Mouse (Mus musculus) kidney, adult 8-10 months (tissue): ENCODE results near the gene 2900026A02Rik.

Experiments
- DNase-seq, 2 experiments: peaks; one replicate each; pipeline ENCODE4 v3.0.0; 2022

2900026A02Rik gene

DNA sequence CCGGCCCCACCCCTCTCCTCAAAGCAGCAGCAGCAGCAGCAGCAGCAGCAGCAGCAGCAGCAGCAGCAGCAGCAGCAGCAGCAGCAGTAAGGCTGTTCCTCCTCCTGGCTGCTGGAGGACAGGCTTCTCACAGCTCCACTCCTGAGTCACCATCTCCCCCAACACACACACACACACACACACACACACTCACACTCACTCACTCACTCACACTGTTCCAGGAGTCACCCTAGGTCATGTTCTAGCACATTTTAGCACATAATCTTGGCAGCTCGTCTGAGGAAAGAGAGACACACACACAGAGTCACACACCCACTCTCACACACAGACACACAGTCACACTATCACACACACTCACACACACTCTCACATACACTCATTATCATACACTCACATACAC is 74.4 kb downstream of the 2900026A02Rik start:
- DNase-seq, result no peak

DNA sequence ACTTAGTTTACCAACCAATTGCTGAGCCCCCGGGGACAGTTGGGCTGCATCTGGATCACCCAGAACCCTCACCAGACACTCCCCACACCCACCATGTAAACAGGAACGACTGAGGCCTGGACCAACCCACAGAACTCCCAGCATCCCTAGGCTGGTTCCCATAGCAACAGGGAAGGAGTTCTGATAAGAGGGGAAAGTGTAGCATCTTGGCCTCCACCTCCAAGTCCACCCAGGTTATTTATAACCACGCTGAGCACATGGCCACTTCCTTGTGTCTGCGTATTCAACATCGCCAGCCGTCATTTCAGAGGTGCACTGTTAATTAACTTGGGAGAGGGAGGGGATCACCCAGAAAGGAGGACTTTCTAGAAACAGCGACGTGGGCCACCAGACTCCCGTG is 75.9 kb downstream of the 2900026A02Rik start:
- DNase-seq, result no peak

DNA sequence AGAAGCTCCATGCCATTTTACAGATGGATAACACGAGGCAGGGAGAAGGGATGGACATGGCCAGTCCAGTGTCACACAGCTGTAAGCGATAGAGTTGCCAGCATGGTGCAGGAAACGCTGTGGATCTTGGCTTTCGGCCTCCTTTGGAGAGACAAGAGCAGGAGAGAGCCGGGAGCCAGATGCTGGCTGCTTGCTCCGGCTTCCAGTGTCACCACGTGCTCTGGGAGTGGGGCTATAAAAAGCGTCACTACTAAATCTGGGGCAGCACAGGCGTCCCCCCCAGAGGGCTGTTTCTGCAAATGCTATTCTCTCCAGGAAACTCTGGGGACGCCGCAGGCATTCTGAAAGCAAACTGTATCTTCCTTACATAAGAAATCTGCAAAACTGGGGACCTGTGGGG is 78.5 kb downstream of the 2900026A02Rik start:
- no peak for DNase-seq

DNA sequence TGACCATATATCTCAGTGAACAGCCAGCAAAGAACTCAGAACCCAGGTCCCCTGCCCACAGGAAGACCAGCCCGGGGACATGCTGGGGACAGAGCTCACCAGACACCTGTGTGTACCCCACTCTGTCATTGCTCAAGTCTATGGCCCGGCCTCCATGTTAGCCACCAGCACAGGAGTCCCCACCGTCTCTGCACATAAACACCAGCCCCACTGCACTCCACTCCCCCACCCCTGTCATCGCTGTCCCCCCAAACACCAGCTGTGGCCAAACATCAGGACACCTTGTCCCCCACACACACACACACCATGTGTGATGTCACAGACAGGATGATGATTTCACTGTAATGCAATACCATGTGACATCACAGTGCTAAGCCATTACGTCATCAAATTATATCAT is 79.0 kb downstream of the 2900026A02Rik start:
- no peak for DNase-seq

DNA sequence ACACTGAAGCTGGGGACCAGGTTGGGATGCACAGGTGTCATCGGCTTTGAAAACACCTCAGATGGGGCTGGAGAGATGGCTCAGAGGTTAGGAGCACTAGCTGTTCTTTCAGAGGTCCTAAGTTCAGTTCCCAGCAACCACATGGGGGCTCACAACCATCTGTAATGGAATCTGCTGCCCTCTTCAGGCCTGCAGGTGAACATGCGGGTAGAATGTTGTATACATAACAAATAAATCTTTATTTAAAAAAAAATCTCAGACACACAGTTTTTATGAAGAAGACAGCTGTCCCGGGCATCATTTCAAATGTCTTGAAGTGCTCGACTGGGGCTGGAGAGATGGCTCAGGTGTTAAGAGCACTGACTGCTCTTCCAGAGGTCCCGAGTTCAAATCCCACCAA is 80.2 kb downstream of the 2900026A02Rik start:
- no peak for DNase-seq

DNA sequence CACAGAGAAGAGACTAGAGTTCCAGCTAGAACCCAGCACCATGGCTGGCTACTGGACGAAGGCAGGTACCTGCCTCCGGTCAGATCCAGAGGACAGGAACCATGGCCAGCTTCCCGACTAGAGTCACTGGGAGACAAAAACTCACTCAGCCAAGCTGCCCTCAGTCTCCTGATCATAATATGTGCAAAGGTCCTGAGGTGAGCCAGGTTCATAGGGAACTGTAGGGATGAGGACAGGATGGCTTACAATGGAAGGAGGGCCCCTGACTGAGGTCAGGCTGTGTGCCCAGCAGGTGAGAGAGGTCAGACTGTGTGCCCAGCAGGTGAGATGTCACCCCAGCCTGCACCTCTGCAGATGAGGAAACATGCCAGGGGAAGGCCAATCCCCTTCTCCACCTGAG is 81.0 kb downstream of the 2900026A02Rik start:
- no peak for DNase-seq

- DNase-seq, result no peak
Measured at GRCm38 (mm10) chr5:113139064-113139726, 81.8 kb downstream of the 2900026A02Rik start.

- DNase-seq, result peak; percentile 29 to 31
Measured at GRCm38 (mm10) chr5:113138319-113139063, 82.5 kb downstream of the 2900026A02Rik start.

GRCm38 (mm10) chr5:113137691-113138318 is 83.2 kb downstream of the 2900026A02Rik start:
- no peak for DNase-seq

- no peak for DNase-seq
Measured at GRCm38 (mm10) chr5:113136951-113137487, 84.0 kb downstream of the 2900026A02Rik start.

- DNase-seq, result no peak
Measured at GRCm38 (mm10) chr5:113135513-113135912, 85.5 kb downstream of the 2900026A02Rik start.

DNA sequence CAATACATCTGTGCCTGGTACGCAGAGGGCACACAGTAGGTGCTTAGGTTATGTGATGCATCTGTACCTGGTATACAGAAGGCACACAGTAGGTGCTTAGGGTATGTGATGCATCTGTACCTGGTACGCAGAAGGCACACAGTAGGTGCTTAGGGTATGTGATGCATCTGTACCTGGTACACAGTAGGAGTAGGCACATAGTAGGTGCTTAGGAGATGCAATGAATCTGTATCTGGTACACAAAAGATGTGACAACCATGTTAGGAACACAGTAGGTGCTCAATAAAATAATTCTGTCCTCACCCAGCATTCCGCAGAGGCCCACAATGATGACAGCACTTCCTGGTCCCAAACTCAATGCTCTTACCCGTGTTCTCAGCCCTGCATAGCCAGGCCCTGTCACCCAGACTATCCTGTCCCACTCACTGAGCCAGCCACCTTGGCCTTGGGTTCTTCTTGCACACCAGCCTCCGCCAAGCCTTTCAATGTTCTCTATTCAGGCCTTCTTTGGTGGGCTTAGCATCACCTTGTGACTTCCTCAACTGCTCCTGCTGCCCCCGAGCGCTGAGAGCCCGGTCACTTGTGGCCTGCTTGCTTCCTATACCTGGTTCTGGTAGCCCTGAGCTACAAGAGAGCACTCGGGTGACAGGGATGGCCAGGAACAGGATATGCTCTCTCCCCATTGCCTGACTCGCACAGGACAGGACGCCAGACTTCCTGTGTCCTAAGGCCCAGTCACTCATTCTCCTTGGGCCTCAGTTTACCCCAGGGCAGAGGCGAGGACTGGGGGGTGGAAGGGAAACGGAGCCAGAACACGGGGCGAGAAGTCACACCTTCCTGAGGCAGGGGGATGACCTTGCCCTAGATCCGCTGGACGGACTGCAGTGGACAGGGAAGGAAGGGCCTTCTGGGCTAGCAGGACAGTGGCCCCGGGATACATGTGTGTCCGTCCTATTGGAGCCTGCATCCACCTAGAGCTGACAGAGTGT is 87.0 kb downstream of the 2900026A02Rik start:
- DNase-seq, result no peak

- peak; percentile 46 to 53 for DNase-seq
Measured at GRCm38 (mm10) chr5:113133080-113133491, 88.0 kb downstream of the 2900026A02Rik start.

GRCm38 (mm10) chr5:113132635-113133041 is 88.4 kb downstream of the 2900026A02Rik start:
- peak; percentile 41 to 47 for DNase-seq

GRCm38 (mm10) chr5:113128426-113128825 is 92.6 kb downstream of the 2900026A02Rik start:
- no peak for DNase-seq

DNA sequence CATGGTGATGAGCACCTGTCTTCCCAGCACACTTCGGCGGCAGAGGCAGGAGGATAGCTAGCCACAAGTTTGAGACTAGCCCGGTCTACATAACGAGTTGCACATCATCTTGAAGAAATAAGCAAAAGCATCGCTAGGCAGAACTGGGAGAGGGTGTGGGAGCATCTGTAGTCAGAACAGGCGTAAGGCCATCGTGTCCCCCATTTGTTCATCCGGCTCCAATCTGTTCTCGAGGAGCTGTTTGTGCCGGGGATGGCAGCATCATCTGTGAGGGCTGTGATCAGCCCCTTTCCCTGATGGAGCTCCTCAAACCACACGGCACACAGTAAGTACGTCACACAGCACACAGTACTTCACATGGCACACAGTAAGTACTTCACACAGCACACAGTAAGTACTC is 94.6 kb downstream of the 2900026A02Rik start:
- no peak for DNase-seq

- no peak for DNase-seq
Measured at GRCm38 (mm10) chr5:113123693-113124092, 97.3 kb downstream of the 2900026A02Rik start.

- DNase-seq, result no peak
Measured at GRCm38 (mm10) chr5:113122326-113123054, 98.5 kb downstream of the 2900026A02Rik start.

- DNase-seq, result no peak
Measured at GRCm38 (mm10) chr5:113121591-113121875, 99.5 kb downstream of the 2900026A02Rik start.

GRCm38 (mm10) chr5:113120741-113121590 is 100.1 kb downstream of the 2900026A02Rik start:
- no peak for DNase-seq
